Mouse (Mus musculus): ENCODE measurements around the gene Elf1. TPM values are rescaled to one million over a fixed set of nuclear protein-coding genes. Genes with fewer than 3 reads are reported as not detected.

Elf1 gene
- polyA plus RNA-seq, 1 experiment from 2014 or later, result 13.7 TPM

- peaks cover 61% of the 10 kb centered on the region for H3K36me3 ChIP-seq
- no peak for ATAC-seq (replicated peaks; ENCODE audit: low FRiP score)
- WGBS, result 94% methylated on average over 7 of the region's 7 CpGs
Observed at GRCm38 (mm10) chr14:79619802-79620201, 138.8 kb downstream of the Elf1 start.

GRCm38 (mm10) chr14:79621143-79621542, 140.1 kb downstream of the Elf1 start:
- Histone ChIP-seq H3K9ac (no peak overlapping the region), H3K4me1 (0 out of 2 replicates have a peak, but pooled peaks cover 3% of the 10 kb centered on the region), H3K36me3 (peaks cover 65% of the 10 kb centered on the region), H3K27me3 (no peaks in the 10 kb centered on the region), H3K9me3 (replicated peaks) (no peaks in the 10 kb centered on the region), H3K27ac (no peak overlapping the region), H3K4me2 (no peak overlapping the region), H3K4me3 (replicated peaks) (no peak overlapping the region)
- 0 out of 2 replicates have a peak, but pooled peaks have one; percentile 29 for ATAC-seq (replicated peaks; ENCODE audit: low FRiP score)
- WGBS, result 41% methylated on average over 3 of the region's 3 CpGs

More at GRCm38 (mm10) chr14:79619802-79620201, 138.8 kb downstream of the Elf1 start:
- Histone ChIP-seq H3K27ac (no peak overlapping the region), H3K4me3 (replicated peaks) (no peak overlapping the region), H3K9ac (no peak overlapping the region), H3K4me1 (0 out of 2 replicates have a peak, but pooled peaks cover 3% of the 10 kb centered on the region), H3K27me3 (no peaks in the 10 kb centered on the region), H3K9me3 (replicated peaks) (no peaks in the 10 kb centered on the region), H3K4me2 (no peak overlapping the region)

Small RNA genes within 50 kb of the gene (microRNA-seq; reads per million reads assigned to microRNA genes)
- gene Gm27857, result not detected

Other genes starting within 250 kb of the Elf1 start
- 0.14 TPM in 1 of 2 replicates, not detected in the other for gene Zfp957, start 233.8 kb upstream of the Elf1 start, polyA plus RNA-seq (2015; fragmentation: Nextera tagmentation; extraction: Ambion mirVana)
- gene Rgcc, start 179.5 kb upstream of the Elf1 start, polyA plus RNA-seq (2015; fragmentation: Nextera tagmentation; extraction: Ambion mirVana), result 28.7 and 29.7 TPM in 2 replicates
- gene Naa16, start 90.4 kb upstream of the Elf1 start, polyA plus RNA-seq (2015; fragmentation: Nextera tagmentation; extraction: Ambion mirVana), result 46.1 and 46.8 TPM in 2 replicates
- gene Mtrf1, start 83.4 kb upstream of the Elf1 start, polyA plus RNA-seq (2015; fragmentation: Nextera tagmentation; extraction: Ambion mirVana), result 10.5 and 11.3 TPM in 2 replicates
- gene Kbtbd7, start 54.7 kb upstream of the Elf1 start, polyA plus RNA-seq (2015; fragmentation: Nextera tagmentation; extraction: Ambion mirVana), result 11.5 and 11.8 TPM in 2 replicates
- gene Kbtbd6, start 29.4 kb upstream of the Elf1 start, polyA plus RNA-seq (2015; fragmentation: Nextera tagmentation; extraction: Ambion mirVana), result 3.5 and 3.7 TPM in 2 replicates
- gene Wbp4, start 326 bp downstream of the Elf1 start, polyA plus RNA-seq (2015; fragmentation: Nextera tagmentation; extraction: Ambion mirVana), result 40.8 and 41.2 TPM in 2 replicates
- gene Sugt1, start 106.5 kb downstream of the Elf1 start, polyA plus RNA-seq (2015; fragmentation: Nextera tagmentation; extraction: Ambion mirVana), result 122 and 131 TPM in 2 replicates
- gene Cnmd, start 181.0 kb downstream of the Elf1 start, polyA plus RNA-seq (2015; fragmentation: Nextera tagmentation; extraction: Ambion mirVana), result 2.4 and 2.9 TPM in 2 replicates

Data from kidney, embryonic 15.5 days (tissue).